ENCODE assay signal across 8 mouse cellular contexts in genomic region chr1:172502145-172503110, GRCm38 (mm10). TPM values are rescaled to one million over a fixed set of nuclear protein-coding genes. Genes with fewer than 3 reads are reported as not detected.
A peak's percentile ranks its signal among the peaks of the same experiment; 100 is the strongest.
DNase-seq lines count a peak whose midpoint lies in the region; ATAC-seq and TF ChIP-seq lines count a peak whose summit lies in the region.

No protein-coding gene starts in this region.

- peaks cover 23% of the 10 kb centered on the region for H3K36me3 ChIP-seq in limb, embryonic 13.5 days
- H3K36me3 ChIP-seq in midbrain, postnatal 0 days (ENCODE audit: insufficient read depth, low read length), result no peaks in the 10 kb centered on the region

- H3K4me2 ChIP-seq in limb, embryonic 13.5 days (replicated peaks), result peak overlapping the region; percentile 84
- H3K4me2 ChIP-seq in midbrain, postnatal 0 days (ENCODE audit: low read depth, low read length, poor library complexity, severe bottlenecking), result peak overlapping the region; percentile 20; the same call in 1 of the 2 replicates

- H3K9ac ChIP-seq in limb, embryonic 13.5 days, result no peak overlapping the region
- no peak overlapping the region for H3K9ac ChIP-seq in midbrain, postnatal 0 days (replicated peaks; ENCODE audit: low read length, poor library complexity, severe bottlenecking)

- TF ChIP-seq CTCF in bone marrow macrophage, adult 2 months (IDR thresholded peaks at IDR 0.05; ENCODE audit: low read depth, low read length), result no peak
- TF ChIP-seq CTCF in midbrain, postnatal 0 days (IDR thresholded peaks at IDR 0.05), result no peak

- peaks cover 18% of the 10 kb centered on the region for H3K4me1 ChIP-seq in bone marrow macrophage, adult 2 months (ENCODE audit: control insufficient read depth, insufficient read depth, low read length)
- peaks cover 62% of the 10 kb centered on the region for H3K4me1 ChIP-seq in limb, embryonic 13.5 days
- peaks cover 5% of the 10 kb centered on the region; the same call in 1 of the 2 replicates for H3K4me1 ChIP-seq in midbrain, postnatal 0 days (ENCODE audit: insufficient read depth, low read length)

- TF ChIP-seq POLR2A in bone marrow macrophage, adult 2 months (IDR thresholded peaks at IDR 0.05; ENCODE audit: borderline replicate concordance, low read depth, low read length), result no peak

- peaks cover 17% of the 10 kb centered on the region; the same call in 1 of the 2 replicates for H3K27me3 ChIP-seq in limb, embryonic 13.5 days
- peaks cover 12% of the 10 kb centered on the region; the same call in 1 of the 2 replicates for H3K27me3 ChIP-seq in midbrain, postnatal 0 days (ENCODE audit: insufficient read depth, low read length)

- no peaks in the 10 kb centered on the region for H3K9me3 ChIP-seq in limb, embryonic 13.5 days
- H3K9me3 ChIP-seq in midbrain, postnatal 0 days (ENCODE audit: low read length), result no peaks in the 10 kb centered on the region

- peak; percentile 41 for DNase-seq in heart, postnatal 4 days
- no peak for DNase-seq in midbrain, postnatal 0 days (ENCODE audit: low spot score)
- DNase-seq in c-Kit-positive CD71-positive TER-119-positive erythroid progenitor cells, embryonic 14.5 days (ENCODE audit: low spot score), result no peak
- DNase-seq in spleen, adult 18-20 months, result no peak

- H3K4me3 ChIP-seq in bone marrow macrophage, adult 2 months (ENCODE audit: insufficient read depth, low read length), result peak overlapping the region; percentile 77
- peak overlapping the region; percentile 62 for H3K4me3 ChIP-seq in limb, embryonic 13.5 days
- H3K4me3 ChIP-seq in midbrain, postnatal 0 days (ENCODE audit: low read depth, low read length), result no peak overlapping the region

- WGBS in limb, embryonic 13.5 days, result 46% methylated on average over 12 of the region's 13 CpGs
- WGBS in midbrain, postnatal 0 days, result 48% methylated on average over 12 of the region's 13 CpGs

- peak overlapping the region; percentile 42 for H3K27ac ChIP-seq in bone marrow macrophage, adult 2 months (ENCODE audit: insufficient read depth, low read depth, low read length)
- H3K27ac ChIP-seq in limb, embryonic 13.5 days, result peak overlapping the region; percentile 39
- no peak overlapping the region; the same call in 1 of the 2 replicates for H3K27ac ChIP-seq in midbrain, postnatal 0 days (ENCODE audit: low read depth, low read length)

- peak; percentile 4 for ATAC-seq in CD4-positive, CD25-positive, alpha-beta regulatory T cell, adult 4 months
- ATAC-seq in limb, embryonic 13.5 days (ENCODE audit: low FRiP score, low read depth), result no peak
- ATAC-seq in midbrain, postnatal 0 days (ENCODE audit: low FRiP score), result no peak
- ATAC-seq in cerebellum, adult (ENCODE audit: insufficient number of reproducible peaks, low FRiP score, low TSS enrichment), result no peak

RNA-seq across cellular contexts. Expression of gene Tagln2, which starts 2.6 kb away (rescaled TPM):
- polyA plus RNA-seq in CD4-positive, CD25-positive, alpha-beta regulatory T cell, adult 4 months (2017; shearing (Covaris generic)), result 100 to 1,000 TPM; 226 to 278 TPM
- 316 and 321 TPM in 2 replicates for polyA plus RNA-seq in bone marrow macrophage, adult 2 months (2012; ENCODE audit: insufficient read depth, insufficient read length, missing spikeins)
- total RNA-seq in heart, postnatal 4 days (2021), result 100 to 1,000 TPM; 230 to 244 TPM
- polyA plus RNA-seq in limb, embryonic 13.5 days (2015; fragmentation: Nextera tagmentation; extraction: Ambion mirVana), result 118 and 119 TPM in 2 replicates
- total RNA-seq in midbrain, postnatal 0 days (2014; rRNA removed), result 36.3 and 41.6 TPM in 2 replicates
- polyA plus RNA-seq in midbrain, postnatal 0 days (2015; fragmentation: Nextera tagmentation; extraction: Ambion mirVana), result 36.7 and 41.8 TPM in 2 replicates

RNA-seq across cellular contexts. Expression of gene Cfap45, which starts 18.2 kb away (rescaled TPM):
- under 1 TPM in 1 of 2 experiments, not detected in 1; 0.69 TPM for polyA plus RNA-seq in CD4-positive, CD25-positive, alpha-beta regulatory T cell, adult 4 months (2017; shearing (Covaris generic))
- polyA plus RNA-seq in bone marrow macrophage, adult 2 months (2012; ENCODE audit: insufficient read depth, insufficient read length, missing spikeins), result 0.87 and 1.2 TPM in 2 replicates
- total RNA-seq in heart, postnatal 4 days (2021), result 1 to 10 TPM; 3.3 to 3.5 TPM
- 1.0 and 1.7 TPM in 2 replicates for polyA plus RNA-seq in limb, embryonic 13.5 days (2015; fragmentation: Nextera tagmentation; extraction: Ambion mirVana)
- 3.1 and 6.3 TPM in 2 replicates for total RNA-seq in midbrain, postnatal 0 days (2014; rRNA removed)
- polyA plus RNA-seq in midbrain, postnatal 0 days (2015; fragmentation: Nextera tagmentation; extraction: Ambion mirVana), result 3.9 and 5.4 TPM in 2 replicates

RNA-seq across cellular contexts. Expression of gene Igsf9, which starts 20.8 kb away (rescaled TPM):
- 1 to 10 TPM in 1 of 2 experiments, not detected in 1; 1.1 TPM for polyA plus RNA-seq in CD4-positive, CD25-positive, alpha-beta regulatory T cell, adult 4 months (2017; shearing (Covaris generic))
- 6.3 and 7.6 TPM in 2 replicates for polyA plus RNA-seq in bone marrow macrophage, adult 2 months (2012; ENCODE audit: insufficient read depth, insufficient read length, missing spikeins)
- total RNA-seq in heart, postnatal 4 days (2021), result 1 to 10 TPM; 2.5 to 3.1 TPM
- 47.9 and 53.2 TPM in 2 replicates for polyA plus RNA-seq in limb, embryonic 13.5 days (2015; fragmentation: Nextera tagmentation; extraction: Ambion mirVana)
- 40.6 and 53.9 TPM in 2 replicates for total RNA-seq in midbrain, postnatal 0 days (2014; rRNA removed)
- 25.0 and 29.0 TPM in 2 replicates for polyA plus RNA-seq in midbrain, postnatal 0 days (2015; fragmentation: Nextera tagmentation; extraction: Ambion mirVana)

RNA-seq across cellular contexts. Expression of gene Slamf9, which starts 27.3 kb away (rescaled TPM):
- polyA plus RNA-seq in CD4-positive, CD25-positive, alpha-beta regulatory T cell, adult 4 months (2017; shearing (Covaris generic)), result not detected
- 90.6 and 98.9 TPM in 2 replicates for polyA plus RNA-seq in bone marrow macrophage, adult 2 months (2012; ENCODE audit: insufficient read depth, insufficient read length, missing spikeins)
- total RNA-seq in heart, postnatal 4 days (2021), result 1 to 10 TPM; 1.4 to 1.8 TPM
- 0.25 and 0.63 TPM in 2 replicates for polyA plus RNA-seq in limb, embryonic 13.5 days (2015; fragmentation: Nextera tagmentation; extraction: Ambion mirVana)
- total RNA-seq in midbrain, postnatal 0 days (2014; rRNA removed), result 0.19 and 0.38 TPM in 2 replicates
- 0.20 and 0.29 TPM in 2 replicates for polyA plus RNA-seq in midbrain, postnatal 0 days (2015; fragmentation: Nextera tagmentation; extraction: Ambion mirVana)

RNA-seq across cellular contexts. Expression of gene Vsig8, which starts 53.3 kb away (rescaled TPM):
- not detected for polyA plus RNA-seq in CD4-positive, CD25-positive, alpha-beta regulatory T cell, adult 4 months (2017; shearing (Covaris generic))
- not detected in 2 replicates for polyA plus RNA-seq in bone marrow macrophage, adult 2 months (2012; ENCODE audit: insufficient read depth, insufficient read length, missing spikeins)
- total RNA-seq in heart, postnatal 4 days (2021), result under 1 TPM in 1 of 2 experiments, not detected in 1; 0.17 TPM
- 0.33 TPM in 1 of 2 replicates, not detected in the other for polyA plus RNA-seq in limb, embryonic 13.5 days (2015; fragmentation: Nextera tagmentation; extraction: Ambion mirVana)
- 0.11 and 2.3 TPM in 2 replicates for total RNA-seq in midbrain, postnatal 0 days (2014; rRNA removed)
- polyA plus RNA-seq in midbrain, postnatal 0 days (2015; fragmentation: Nextera tagmentation; extraction: Ambion mirVana), result 1.3 and 2.5 TPM in 2 replicates
